Mouse (Mus musculus): Measurements from ENCODE around the gene Nlrp14. TPM values are rescaled to one million over a fixed set of nuclear protein-coding genes. Genes with fewer than 3 reads are reported as not detected.
"Not testable (repeated sequence)": the region's sequence is repeated elsewhere in the genome, so short reads cannot be mapped to it uniquely, and the experiment has no call there.

Gene Nlrp14
- not detected for total RNA-seq (2021)

DNA sequence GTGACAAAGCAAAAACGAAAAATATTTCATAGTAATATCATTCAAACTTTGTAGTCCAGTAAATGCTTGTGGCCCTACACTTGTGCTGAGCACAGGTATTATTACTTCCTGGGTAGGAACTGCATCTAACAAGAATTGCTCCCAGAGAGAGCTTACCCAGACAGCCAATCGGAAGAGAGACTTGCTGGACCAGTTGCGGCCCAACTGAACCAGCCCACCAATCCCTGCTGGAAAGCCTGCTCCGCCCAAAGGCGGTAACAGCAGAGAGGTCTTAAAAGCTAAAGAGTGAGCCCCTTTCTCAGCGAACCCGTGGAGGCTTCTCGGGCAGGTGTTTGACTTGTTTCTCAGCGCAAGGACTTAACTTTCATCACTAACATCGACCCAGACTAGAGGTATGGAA is at the start of gene Nlrp14:
Gene Nlrp14, plus strand, starts transcription at position 301 of the 400 bp plus-strand sequence.
- DNase-seq: no peak

- DNase-seq: not testable (repeated sequence)
Measured at GRCm38 (mm10) chr7:107130983-107131382, 35.8 kb upstream of the Nlrp14 start, which contains the start of gene Olfr715. Gene Olfr715, minus strand, starts transcription at chr7:107131083.

- not testable (repeated sequence) for DNase-seq
Measured at GRCm38 (mm10) chr7:107138027-107138426, 28.8 kb upstream of the Nlrp14 start, which contains the start of gene Olfr716. Gene Olfr716, plus strand, starts transcription at chr7:107138327.

DNA sequence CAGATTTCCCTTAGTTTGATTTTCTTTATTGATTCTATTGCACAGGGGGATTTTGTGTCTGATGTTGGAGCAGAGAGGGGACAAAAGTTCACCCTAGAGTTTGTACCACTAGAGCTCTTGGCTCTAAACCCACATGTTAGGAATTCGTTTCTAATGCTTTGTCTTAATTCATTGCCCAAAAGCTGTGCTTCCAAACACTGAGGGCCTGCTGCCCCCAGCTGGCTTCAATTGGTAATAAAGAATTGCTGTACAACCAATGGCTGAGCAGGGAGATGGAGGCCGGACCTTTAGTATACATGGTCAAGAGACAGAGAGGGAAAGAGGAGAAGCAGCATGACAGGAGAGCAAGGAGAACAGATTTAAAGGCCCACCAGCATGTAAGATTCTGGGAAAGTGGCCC is 13.6 kb downstream of the Nlrp14 start:
- no peak for DNase-seq

GRCm38 (mm10) chr7:107201817-107202216 is 35.0 kb downstream of the Nlrp14 start:
- no peak for DNase-seq

DNA sequence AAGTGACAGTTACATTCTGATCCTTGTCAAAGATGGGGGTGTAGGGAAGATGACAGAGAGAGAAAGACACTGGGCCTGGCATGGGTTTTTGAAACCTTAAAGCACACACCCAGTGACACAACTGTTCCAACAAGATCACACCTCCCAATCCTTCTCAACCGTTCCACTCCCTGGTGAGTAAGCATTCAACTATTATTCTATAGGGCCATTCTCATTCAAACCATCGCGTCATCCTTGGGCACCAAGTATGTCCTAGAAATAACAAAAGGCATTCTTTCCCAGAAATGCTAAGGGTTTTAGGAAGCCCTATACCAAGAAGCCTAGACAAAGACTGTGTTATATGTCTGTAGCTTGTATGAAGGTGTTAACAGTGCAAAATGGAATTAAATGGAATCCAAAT is 41.1 kb downstream of the Nlrp14 start:
- no peak for DNase-seq

DNA sequence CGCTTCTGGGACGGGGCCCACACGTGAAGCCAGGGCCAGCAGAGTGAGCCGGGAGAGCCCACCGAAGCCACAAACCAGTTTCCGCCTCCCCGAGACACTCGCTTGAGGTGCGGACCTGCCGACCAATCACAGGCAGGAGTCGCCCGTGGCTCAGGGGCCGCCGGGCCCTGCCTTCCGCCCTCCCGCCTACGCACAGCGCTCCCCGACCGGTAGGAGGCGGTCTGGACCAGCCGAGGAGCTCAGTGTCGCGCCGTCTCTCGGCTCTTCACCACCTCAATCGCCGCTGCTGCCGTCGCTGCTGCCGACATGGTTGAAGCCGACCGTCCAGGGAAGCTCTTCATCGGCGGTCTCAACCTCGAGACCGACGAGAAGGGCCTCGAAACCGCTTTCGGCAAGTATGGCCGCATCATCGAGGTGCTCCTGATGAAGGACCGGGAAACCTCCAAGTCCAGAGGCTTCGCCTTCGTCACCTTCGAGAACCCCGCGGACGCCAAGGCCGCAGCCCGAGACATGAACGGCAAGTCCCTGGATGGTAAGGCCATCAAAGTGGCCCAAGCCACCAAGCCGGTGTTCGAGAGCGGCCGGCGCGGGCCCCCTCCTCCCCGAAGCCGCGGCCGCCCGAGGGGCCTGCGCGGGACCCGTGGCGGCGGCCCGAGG is 42.5 kb downstream of the Nlrp14 start, which contains the start of gene Rbmxl2:
Gene Rbmxl2, plus strand, starts transcription at position 242 of the 657 bp plus-strand sequence.
- no peak for DNase-seq

DNA sequence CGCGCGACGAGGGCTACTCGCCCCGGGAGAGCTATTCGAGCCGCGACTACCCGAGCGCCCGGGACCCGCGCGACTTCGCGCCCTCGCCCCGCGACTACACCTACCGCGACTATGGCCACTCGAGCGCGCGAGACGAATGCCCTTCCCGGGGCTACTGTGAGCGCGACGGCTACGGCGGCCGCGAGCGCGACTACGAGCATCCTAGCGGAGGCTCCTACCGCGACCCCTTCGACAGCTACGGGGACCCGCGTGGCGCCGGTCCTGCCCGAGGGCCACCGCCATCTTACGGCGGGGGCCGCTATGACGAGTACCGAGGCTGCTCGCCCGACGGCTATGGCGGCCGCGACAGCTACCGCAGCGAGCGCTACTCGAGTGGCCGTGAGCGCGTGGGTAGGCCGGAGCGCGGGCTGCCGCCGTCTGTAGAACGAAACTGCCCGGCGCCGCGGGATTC is 43.4 kb downstream of the Nlrp14 start:
- DNase-seq: no peak

- DNase-seq: no peak
Measured at GRCm38 (mm10) chr7:107215723-107216122, 48.9 kb downstream of the Nlrp14 start.

DNA sequence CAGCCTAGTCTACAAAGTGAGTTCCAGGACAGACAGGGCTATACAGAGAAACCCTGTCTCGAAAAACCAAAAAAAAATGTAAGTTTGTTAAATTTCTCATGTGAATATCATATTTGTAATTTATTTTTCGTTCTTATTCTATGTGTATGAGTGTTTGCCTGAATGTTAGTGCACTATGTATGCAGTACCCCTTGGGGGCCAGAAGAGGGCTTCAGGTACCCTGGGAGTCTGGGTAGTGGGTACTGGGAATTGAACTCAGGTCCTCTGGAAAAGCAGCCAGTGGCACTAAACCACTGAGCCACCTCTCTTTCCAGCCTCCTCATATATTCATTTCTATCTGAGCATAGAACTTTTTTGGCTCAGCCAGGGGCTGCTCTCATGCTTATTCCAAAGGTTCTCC is 50.1 kb downstream of the Nlrp14 start:
- no peak for DNase-seq

GRCm38 (mm10) chr7:107236854-107237253 is 70.1 kb downstream of the Nlrp14 start:
- no peak for DNase-seq

DNA sequence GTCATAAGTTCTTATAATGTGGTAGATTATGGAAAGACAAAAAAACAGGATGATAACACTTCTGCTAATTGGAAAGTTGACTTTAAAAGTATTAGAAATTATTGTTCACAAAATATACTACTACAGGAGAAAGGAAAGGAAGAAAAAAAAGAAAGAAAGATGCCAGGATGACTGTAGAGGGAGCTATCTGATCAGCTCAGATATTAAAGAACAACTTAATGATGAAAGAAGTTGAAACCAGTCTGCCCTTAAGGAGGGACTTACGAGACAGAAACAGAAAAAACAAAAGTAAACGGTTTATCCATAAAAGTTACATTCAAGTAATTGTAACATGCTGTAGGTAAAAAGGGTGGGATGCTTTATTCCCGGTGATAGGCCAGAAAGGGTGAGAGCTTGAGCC is 70.7 kb downstream of the Nlrp14 start:
- DNase-seq: no peak

- no peak for DNase-seq
Measured at GRCm38 (mm10) chr7:107241371-107241883, 74.6 kb downstream of the Nlrp14 start.

Other genes starting within 250 kb of the Nlrp14 start
- gene Olfr709-ps1, start 234.8 kb upstream of the Nlrp14 start, total RNA-seq (2021): not detected
- not detected for gene Olfr710, start 218.7 kb upstream of the Nlrp14 start, total RNA-seq (2021)
- under 1 TPM in 1 of 2 experiments, not detected in 1; 0.05 TPM for gene Olfr6, start 203.1 kb upstream of the Nlrp14 start, total RNA-seq (2021)
- gene Olfr711, start 191.5 kb upstream of the Nlrp14 start, total RNA-seq (2021): not detected
- gene Olfr2, start 160.9 kb upstream of the Nlrp14 start, total RNA-seq (2021): not detected
- gene Olfr713, start 135.8 kb upstream of the Nlrp14 start, total RNA-seq (2021): not detected
- gene Olfr714, start 96.0 kb upstream of the Nlrp14 start, total RNA-seq (2021): not detected
- not detected for gene Olfr17, start 73.8 kb upstream of the Nlrp14 start, total RNA-seq (2021)
- gene Olfr715b, start 56.6 kb upstream of the Nlrp14 start, total RNA-seq (2021): not detected
- gene Olfr715, start 35.9 kb upstream of the Nlrp14 start, total RNA-seq (2021): not detected
- not detected for gene Olfr716, start 28.7 kb upstream of the Nlrp14 start, total RNA-seq (2021)
- not detected for gene Rbmxl2, start 42.5 kb downstream of the Nlrp14 start, total RNA-seq (2021)
- gene Syt9, start 203.7 kb downstream of the Nlrp14 start, total RNA-seq (2021): 1 to 10 TPM; 5.5 to 5.6 TPM